Mouse (Mus musculus) liver, postnatal 0 days (tissue): ENCODE measurements around the gene Kdm1a.

ENCODE experiments used
- CTCF ChIP-seq: sonication (generic); IDR thresholded peaks from 2 replicates; pipeline ENCODE4 v1.5.1; 2016; ENCODE audit warnings: antibody characterized with exemption, low read depth
- EP300 ChIP-seq: IDR thresholded peaks from 2 replicates; pipeline ENCODE4 v1.6.1; 2016; ENCODE audit warnings: antibody characterized with exemption, low read depth, mild to moderate bottlenecking

- TF ChIP-seq CTCF (no peak), EP300 (no peak)
Observed at GRCm38 (mm10) chr4:136559690-136560089, 42.8 kb downstream of the Kdm1a start.
